In genomic region chr2:28911331-28912038, GRCm38 (mm10) we compare ENCODE assay signal across 14 mouse cellular contexts. TPM values are rescaled to one million over a fixed set of nuclear protein-coding genes. Genes with fewer than 3 reads are reported as not detected.
DNase-seq lines count a peak whose midpoint lies in the region; ATAC-seq lines count a peak whose summit lies in the region.
"Had no signal": no experiment of that assay in that cellular context is flagged by ENCODE, and none has a peak within 500 bp of the region (broad histone marks: within the 10 kb centered on the region; RNA-seq: fewer than 3 reads in every experiment).

No protein-coding gene starts in this region.

- H3K4me2 ChIP-seq in heart, embryonic 11.5 days, result 0 out of 2 replicates have a peak overlapping the region, but pooled peaks have one; percentile 4
- H3K4me2 ChIP-seq in embryonic facial prominence, embryonic 11.5 days (ENCODE audit: low read depth, low read length), result no peak overlapping the region
- H3K4me2 ChIP-seq in hindbrain, embryonic 14.5 days (replicated peaks), result peak overlapping the region; percentile 34

- no peaks in the 10 kb centered on the region for H3K36me3 ChIP-seq in heart, embryonic 11.5 days (ENCODE audit: control insufficient read depth, insufficient read depth, low read length)
- H3K36me3 ChIP-seq in embryonic facial prominence, embryonic 11.5 days (replicated peaks; ENCODE audit: control insufficient read depth, insufficient read depth, low read depth, low read length), result no peaks in the 10 kb centered on the region
- no peaks in the 10 kb centered on the region for H3K36me3 ChIP-seq in hindbrain, embryonic 14.5 days (replicated peaks; ENCODE audit: control insufficient read depth, insufficient read depth)

- H3K27me3 ChIP-seq in heart, embryonic 11.5 days (ENCODE audit: control insufficient read depth, insufficient read depth, low read length), result peaks cover 98% of the 10 kb centered on the region
- peaks cover 98% of the 10 kb centered on the region for H3K27me3 ChIP-seq in embryonic facial prominence, embryonic 11.5 days (ENCODE audit: control insufficient read depth, insufficient read depth, low read length)
- peaks cover 95% of the 10 kb centered on the region for H3K27me3 ChIP-seq in hindbrain, embryonic 14.5 days (ENCODE audit: control insufficient read depth, insufficient read depth, low read length)

- no peaks in the 10 kb centered on the region for H3K9me3 ChIP-seq in heart, embryonic 11.5 days (replicated peaks; ENCODE audit: control insufficient read depth, low read length)
- H3K9me3 ChIP-seq in embryonic facial prominence, embryonic 11.5 days (replicated peaks; ENCODE audit: control insufficient read depth, low read length), result no peaks in the 10 kb centered on the region
- H3K9me3 ChIP-seq in hindbrain, embryonic 14.5 days (ENCODE audit: control insufficient read depth, low read length), result no peaks in the 10 kb centered on the region

- ATAC-seq in heart, embryonic 11.5 days (replicated peaks; ENCODE audit: insufficient number of reproducible peaks, low FRiP score, low TSS enrichment), result no peak
- ATAC-seq in embryonic facial prominence, embryonic 11.5 days (replicated peaks; ENCODE audit: insufficient number of reproducible peaks, low FRiP score, low TSS enrichment, low read depth), result no peak
- no peak for ATAC-seq in hindbrain, embryonic 14.5 days (ENCODE audit: low FRiP score)
- no peak for ATAC-seq in granulocyte monocyte progenitor cell, adult 5-6 weeks (replicated peaks; ENCODE audit: poor library complexity, severe bottlenecking)
- ATAC-seq: lung, postnatal 0 days had no signal

- H3K9ac ChIP-seq in heart, embryonic 11.5 days (ENCODE audit: low read depth, low read length), result no peak overlapping the region
- H3K9ac ChIP-seq in embryonic facial prominence, embryonic 11.5 days (replicated peaks; ENCODE audit: low read length), result no peak overlapping the region
- H3K9ac ChIP-seq in hindbrain, embryonic 14.5 days, result peak overlapping the region; percentile 3; the same call in 1 of the 2 replicates

- 2% methylated on average over 44 of the region's 44 CpGs for WGBS in heart, embryonic 11.5 days (ENCODE audit: insufficient replicate concordance)
- under 1% methylated on average over 44 of the region's 44 CpGs for WGBS in embryonic facial prominence, embryonic 11.5 days
- 1% methylated on average over 44 of the region's 44 CpGs for WGBS in hindbrain, embryonic 14.5 days

- no peak overlapping the region for H3K4me3 ChIP-seq in heart, embryonic 11.5 days (ENCODE audit: low read depth, low read length)
- H3K4me3 ChIP-seq in embryonic facial prominence, embryonic 11.5 days (ENCODE audit: low read depth, low read length), result 0 out of 2 replicates have a peak overlapping the region, but pooled peaks have one; percentile 3
- peak overlapping the region; percentile 29 for H3K4me3 ChIP-seq in hindbrain, embryonic 14.5 days (replicated peaks; ENCODE audit: low read length)

- intact Hi-C loops in left cerebral cortex, postnatal 10 days (cut with DNase I), result no loop called here

- DNase-seq in heart, postnatal 4 days, result no peak
- DNase-seq in embryonic facial prominence, embryonic 11.5 days (ENCODE audit: low spot score), result no peak
- DNase-seq in hindbrain, embryonic 14.5 days (ENCODE audit: low spot score), result no peak
- DNase-seq in neural tube, embryonic 10.5 days (ENCODE audit: extremely low spot score, low spot score), result peak; percentile 59
- DNase-seq in spleen, postnatal 36 days (ENCODE audit: low spot score in 2 of 2), result no peak
- no peak for DNase-seq in left cerebral cortex, postnatal 10 days (ENCODE audit: extremely low spot score in 1 of 2, low spot score in 2 of 2)
- DNase-seq: thymus, adult 2 months had no signal

- no peak overlapping the region for H3K27ac ChIP-seq in heart, embryonic 11.5 days (ENCODE audit: low read depth, low read length)
- H3K27ac ChIP-seq in embryonic facial prominence, embryonic 11.5 days (replicated peaks; ENCODE audit: low read depth, low read length), result no peak overlapping the region
- peak overlapping the region; percentile 43; the same call in 1 of the 2 replicates for H3K27ac ChIP-seq in hindbrain, embryonic 14.5 days
- H3K27ac ChIP-seq: kidney, postnatal 0 days had no signal

- peaks cover 17% of the 10 kb centered on the region for H3K4me1 ChIP-seq in heart, embryonic 11.5 days (ENCODE audit: control insufficient read depth, insufficient read depth, low read length)
- peaks cover 9% of the 10 kb centered on the region for H3K4me1 ChIP-seq in embryonic facial prominence, embryonic 11.5 days (ENCODE audit: control insufficient read depth, insufficient read depth, low read length)
- H3K4me1 ChIP-seq in hindbrain, embryonic 14.5 days (replicated peaks; ENCODE audit: control insufficient read depth, insufficient read depth, low read length), result peaks cover 21% of the 10 kb centered on the region; the same call in 1 of the 2 replicates

RNA-seq across cellular contexts. Expression of gene Barhl1, which starts 5.0 kb away (rescaled TPM):
- not detected in 2 replicates for polyA plus RNA-seq in heart, embryonic 11.5 days (2014; fragmentation: Nextera tagmentation; extraction: Ambion mirVana)
- not detected for total RNA-seq in heart, postnatal 4 days (2021)
- polyA plus RNA-seq in embryonic facial prominence, embryonic 11.5 days (2014; fragmentation: Nextera tagmentation; extraction: Ambion mirVana), result 0.83 and 0.89 TPM in 2 replicates
- polyA plus RNA-seq in hindbrain, embryonic 14.5 days (2014; fragmentation: Nextera tagmentation; extraction: Ambion mirVana), result 25.9 and 28.7 TPM in 2 replicates
- not detected in 2 replicates for total RNA-seq in granulocyte monocyte progenitor cell, adult 5-6 weeks (2014; fragmentation: Nextera tagmentation)
- not detected in 2 replicates for total RNA-seq in granulocyte monocyte progenitor cell, adult 5-6 weeks (2017)
- not detected for total RNA-seq in left cerebral cortex, postnatal 10 days (2021)
- total RNA-seq: adrenal gland, adult 18-20 months; heart, postnatal 10 days; left cerebral cortex, postnatal 36 days had no signal
- polyA plus RNA-seq: kidney, postnatal 0 days had no signal
